Mouse (Mus musculus): ENCODE results near the gene Iqch. TPM values are rescaled to one million over a fixed set of nuclear protein-coding genes. Genes with fewer than 3 reads are reported as not detected.

Iqch gene
- total and polyA plus RNA-seq, 2 experiments = 0.06 to 0.28 TPM

DNA sequence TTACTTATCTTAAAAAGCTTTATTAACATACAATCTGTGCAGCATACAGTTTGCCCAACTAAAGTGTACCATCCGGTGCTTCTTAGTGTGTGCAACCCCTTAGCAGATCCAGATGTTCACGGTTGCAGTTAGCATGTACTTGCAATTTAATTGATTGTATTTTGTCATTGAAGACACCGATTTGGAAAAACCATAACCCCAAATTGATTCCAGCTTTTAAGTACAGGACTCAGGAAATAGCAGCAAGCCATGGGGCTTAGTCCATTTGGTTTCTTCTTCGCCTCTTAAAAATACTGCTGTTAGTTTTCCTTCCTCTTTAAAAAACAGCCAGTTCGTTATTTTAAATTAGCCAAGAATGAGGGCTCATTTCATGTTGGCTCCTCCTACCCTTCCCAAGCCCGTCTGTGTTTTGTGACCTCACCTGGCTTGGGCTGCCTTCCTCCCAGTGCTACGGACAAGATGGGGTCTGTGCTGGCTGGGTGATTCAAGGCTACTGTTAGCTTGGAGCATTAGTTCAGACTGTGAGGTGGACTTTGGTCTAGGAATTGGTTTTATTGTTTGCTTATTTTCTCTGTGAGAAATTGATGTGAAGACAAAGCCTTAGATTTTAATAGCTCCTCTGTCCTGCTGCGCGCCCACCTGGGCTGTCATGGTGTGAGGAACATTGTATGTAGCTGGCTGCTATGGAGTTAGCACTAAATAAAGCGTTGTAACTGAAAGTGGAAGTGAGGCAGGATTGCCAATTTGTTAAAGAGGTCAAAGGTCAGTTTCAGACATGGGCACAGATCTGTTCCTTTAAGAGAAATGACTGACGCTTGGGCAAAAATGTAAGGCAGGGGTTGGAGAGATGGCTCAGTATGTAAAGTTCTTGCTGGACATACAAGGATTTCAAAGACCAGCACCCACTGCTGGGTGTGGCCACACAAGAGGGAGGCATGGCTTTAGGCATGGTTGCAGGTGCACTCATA is 12.0 kb upstream of the Iqch start:
- Histone ChIP-seq H3K27me3 (ENCODE audit: control insufficient read depth, insufficient read depth, low read length) (no peaks in the 10 kb centered on the region), H3K27ac (replicated peaks; ENCODE audit: insufficient read depth, low read depth, low read length) (peak overlapping the region; percentile 50), H3K9ac (ENCODE audit: low read depth, low read length) (peak overlapping the region; percentile 15; the same call in 1 of the 2 replicates), H3K79me2 (ENCODE audit: control insufficient read depth, insufficient read depth, low read length) (peaks cover 19% of the 10 kb centered on the region), H3K4me1 (ENCODE audit: control insufficient read depth, insufficient read depth, low read length) (peaks cover 27% of the 10 kb centered on the region), H3K36me3 (ENCODE audit: control insufficient read depth, insufficient read depth, low read length) (peaks cover 10% of the 10 kb centered on the region), H3K4me3 (ENCODE audit: insufficient read depth, low read depth, low read length) (no peak overlapping the region; the same call in 1 of the 2 replicates)
- peak; percentile 77 for DNase-seq (ENCODE audit: extremely low read depth, low read depth, low spot score)
- TF ChIP-seq CTCF (IDR thresholded peaks at IDR 0.05; ENCODE audit: low read depth, low read length) = no peak
- no peak for TF ChIP-seq POLR2A (IDR thresholded peaks at IDR 0.05; ENCODE audit: extremely low read depth, insufficient read depth, low read length)
- 24% methylated on average over 11 of the region's 11 CpGs for WGBS

DNA sequence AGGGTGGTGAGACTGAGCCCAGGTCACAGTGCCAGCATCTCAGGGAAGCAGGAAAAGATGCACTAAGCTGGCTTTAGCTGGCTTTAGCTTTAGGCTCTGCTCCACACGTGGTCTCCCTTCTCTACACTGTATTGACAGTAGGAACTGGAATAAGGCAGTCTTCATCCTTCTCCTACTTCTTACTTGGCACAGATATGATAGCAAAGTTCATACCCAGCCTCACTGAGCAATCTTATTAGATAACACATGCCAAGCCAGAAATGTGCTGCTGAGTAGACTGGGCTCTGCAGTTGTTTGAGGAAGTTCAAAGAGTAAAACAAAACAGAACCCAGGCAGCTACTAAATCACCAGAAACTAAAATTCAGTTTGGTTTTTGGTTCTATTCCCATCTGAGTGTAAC is 11.3 kb upstream of the Iqch start:
- Histone ChIP-seq H3K4me3 (ENCODE audit: insufficient read depth, low read depth, low read length) (no peak overlapping the region), H3K27ac (replicated peaks; ENCODE audit: insufficient read depth, low read depth, low read length) (peak overlapping the region; percentile 78), H3K9ac (ENCODE audit: low read depth, low read length) (no peak overlapping the region; the same call in 1 of the 2 replicates), H3K27me3 (ENCODE audit: control insufficient read depth, insufficient read depth, low read length) (no peaks in the 10 kb centered on the region), H3K79me2 (ENCODE audit: control insufficient read depth, insufficient read depth, low read length) (peaks cover 24% of the 10 kb centered on the region), H3K36me3 (ENCODE audit: control insufficient read depth, insufficient read depth, low read length) (peaks cover 7% of the 10 kb centered on the region), H3K4me1 (ENCODE audit: control insufficient read depth, insufficient read depth, low read length) (peaks cover 27% of the 10 kb centered on the region)
- WGBS = 6% methylated on average over 1 of the region's 1 CpGs
- DNase-seq (ENCODE audit: extremely low read depth, low read depth, low spot score) = peak; percentile 87
- TF ChIP-seq CTCF (IDR thresholded peaks at IDR 0.05; ENCODE audit: low read depth, low read length) (no peak), POLR2A (IDR thresholded peaks at IDR 0.05; ENCODE audit: extremely low read depth, insufficient read depth, low read length) (no peak)

DNA sequence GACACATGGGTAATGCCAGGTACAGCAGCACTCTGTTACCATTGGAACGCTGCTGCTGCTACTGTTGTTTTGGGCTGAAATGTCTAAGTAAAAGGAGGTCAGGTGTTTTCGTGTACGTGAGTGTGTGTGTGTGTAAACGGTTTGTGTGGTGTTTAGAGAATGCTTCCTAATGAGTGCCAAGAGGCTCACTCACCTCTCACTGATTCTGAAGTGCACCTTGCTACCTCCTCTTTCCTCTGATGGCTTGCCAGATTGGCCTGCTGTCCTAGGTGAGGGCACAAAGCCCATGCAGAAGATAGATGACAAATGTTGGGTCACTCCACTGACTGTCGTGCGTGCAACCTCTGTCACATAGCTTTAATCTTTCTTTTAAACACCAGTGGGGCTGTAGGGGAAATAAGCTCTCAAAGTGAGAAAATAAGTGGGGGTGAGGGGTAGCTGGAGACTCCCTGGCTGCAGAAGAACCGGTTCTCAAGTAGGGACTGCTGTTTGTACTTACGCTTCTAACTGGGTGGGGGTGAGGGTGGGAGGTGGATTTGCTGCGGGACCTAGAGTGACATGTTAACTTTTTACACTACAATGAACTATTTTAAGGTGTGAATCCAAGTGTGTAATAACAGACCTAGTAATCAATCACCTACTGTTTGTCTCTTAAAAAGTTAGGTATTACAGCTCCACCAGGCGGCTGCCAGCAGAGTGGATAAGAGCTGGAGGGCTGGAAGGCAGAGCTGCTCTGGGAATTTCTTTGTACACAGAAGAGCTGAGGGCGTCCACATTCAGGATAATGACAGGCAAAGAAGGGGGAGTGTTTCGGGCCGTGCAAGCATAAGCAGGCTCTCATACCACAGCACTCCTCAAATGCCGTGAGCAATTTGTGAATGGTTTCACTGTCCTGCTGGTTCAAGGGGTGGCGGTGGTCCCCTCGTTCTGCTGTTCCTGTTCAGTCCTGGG is 10.5 kb upstream of the Iqch start:
- Histone ChIP-seq H3K79me2 (ENCODE audit: control insufficient read depth, insufficient read depth, low read length) (peaks cover 24% of the 10 kb centered on the region), H3K4me3 (ENCODE audit: insufficient read depth, low read depth, low read length) (no peak overlapping the region), H3K36me3 (ENCODE audit: control insufficient read depth, insufficient read depth, low read length) (peaks cover 5% of the 10 kb centered on the region), H3K4me1 (ENCODE audit: control insufficient read depth, insufficient read depth, low read length) (peaks cover 27% of the 10 kb centered on the region), H3K27me3 (ENCODE audit: control insufficient read depth, insufficient read depth, low read length) (no peaks in the 10 kb centered on the region), H3K9ac (ENCODE audit: low read depth, low read length) (peak overlapping the region; percentile 14; the same call in 1 of the 2 replicates), H3K27ac (replicated peaks; ENCODE audit: insufficient read depth, low read depth, low read length) (peak overlapping the region; percentile 78)
- peak; percentile 97 for DNase-seq (ENCODE audit: extremely low read depth, low read depth, low spot score)
- TF ChIP-seq POLR2A (IDR thresholded peaks at IDR 0.05; ENCODE audit: extremely low read depth, insufficient read depth, low read length) (no peak), CTCF (IDR thresholded peaks at IDR 0.05; ENCODE audit: low read depth, low read length) (peak; percentile 64)
- 30% methylated on average over 16 of the region's 16 CpGs for WGBS

DNA sequence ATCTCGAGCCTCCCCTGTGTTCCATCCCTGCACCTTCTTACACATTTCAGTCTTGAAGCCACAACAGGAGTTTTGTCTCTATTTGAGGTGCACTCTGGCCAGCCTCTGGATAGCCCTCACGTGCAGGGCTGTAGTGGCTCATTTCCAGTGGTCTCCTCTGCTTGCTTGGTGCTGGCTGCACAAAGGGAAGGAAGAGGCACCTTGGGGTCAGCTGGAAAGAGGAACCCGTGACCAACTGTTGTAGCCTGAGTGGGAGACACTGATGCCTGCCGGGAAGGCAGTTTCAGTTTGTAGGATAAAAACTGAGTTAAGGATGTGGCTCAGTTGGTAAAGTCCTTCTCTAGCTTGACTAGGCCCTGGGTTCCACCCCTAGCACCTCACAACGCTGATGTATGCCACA is 9.7 kb upstream of the Iqch start:
- H3K27ac ChIP-seq (replicated peaks; ENCODE audit: insufficient read depth, low read depth, low read length) = peak overlapping the region; percentile 48
- H3K9ac ChIP-seq (ENCODE audit: low read depth, low read length) = 0 out of 2 replicates have a peak overlapping the region, but pooled peaks have one; percentile 2
- no peak overlapping the region for H3K4me3 ChIP-seq (ENCODE audit: insufficient read depth, low read depth, low read length)
- H3K4me1 ChIP-seq (ENCODE audit: control insufficient read depth, insufficient read depth, low read length) = peaks cover 27% of the 10 kb centered on the region
- TF ChIP-seq CTCF (IDR thresholded peaks at IDR 0.05; ENCODE audit: low read depth, low read length) (no peak), POLR2A (IDR thresholded peaks at IDR 0.05; ENCODE audit: extremely low read depth, insufficient read depth, low read length) (no peak)
- no peak for DNase-seq (ENCODE audit: extremely low read depth, low read depth, low spot score)
- H3K36me3 ChIP-seq (ENCODE audit: control insufficient read depth, insufficient read depth, low read length) = no peaks in the 10 kb centered on the region; the same call in 1 of the 2 replicates
- H3K79me2 ChIP-seq (ENCODE audit: control insufficient read depth, insufficient read depth, low read length) = peaks cover 24% of the 10 kb centered on the region
- 52% methylated on average over 5 of the region's 5 CpGs for WGBS
- H3K27me3 ChIP-seq (ENCODE audit: control insufficient read depth, insufficient read depth, low read length) = no peaks in the 10 kb centered on the region

DNA sequence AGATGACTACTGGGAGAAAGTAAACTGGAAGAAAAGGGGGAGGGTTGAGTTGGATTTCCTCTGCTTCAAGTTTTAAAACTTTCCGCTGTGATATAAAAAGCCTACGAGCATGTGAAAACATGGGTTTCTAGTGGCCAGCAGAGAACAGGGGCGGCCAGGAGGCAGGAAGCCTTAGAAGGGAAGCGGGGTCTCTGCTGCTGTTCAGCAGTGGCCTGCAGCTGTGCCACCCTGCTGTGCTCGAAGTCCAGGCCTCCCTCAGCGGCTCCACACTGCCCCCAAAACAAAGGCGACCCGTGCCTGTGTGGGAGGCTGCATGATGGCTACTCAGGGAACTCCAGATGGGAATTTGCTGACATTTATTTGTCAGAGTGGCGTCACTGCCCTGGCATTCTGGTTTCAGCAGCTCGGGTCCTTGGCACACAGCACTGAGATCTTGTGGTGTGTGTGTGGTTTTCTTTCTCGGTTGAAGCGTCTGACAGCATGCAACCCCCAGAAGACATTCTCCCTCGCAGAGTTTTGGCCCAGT is 8.6 kb upstream of the Iqch start:
- Histone ChIP-seq H3K4me3 (ENCODE audit: insufficient read depth, low read depth, low read length) (no peak overlapping the region), H3K79me2 (ENCODE audit: control insufficient read depth, insufficient read depth, low read length) (peaks cover 28% of the 10 kb centered on the region), H3K9ac (ENCODE audit: low read depth, low read length) (no peak overlapping the region), H3K36me3 (ENCODE audit: control insufficient read depth, insufficient read depth, low read length) (no peaks in the 10 kb centered on the region), H3K4me1 (ENCODE audit: control insufficient read depth, insufficient read depth, low read length) (peaks cover 27% of the 10 kb centered on the region), H3K27ac (replicated peaks; ENCODE audit: insufficient read depth, low read depth, low read length) (peak overlapping the region; percentile 9), H3K27me3 (ENCODE audit: control insufficient read depth, insufficient read depth, low read length) (no peaks in the 10 kb centered on the region)
- TF ChIP-seq CTCF (IDR thresholded peaks at IDR 0.05; ENCODE audit: low read depth, low read length) (no peak), POLR2A (IDR thresholded peaks at IDR 0.05; ENCODE audit: extremely low read depth, insufficient read depth, low read length) (no peak)
- WGBS = 63% methylated on average over 13 of the region's 13 CpGs
- DNase-seq (ENCODE audit: extremely low read depth, low read depth, low spot score) = peak; percentile 26

Measured in liver, adult 2 months (tissue).